Mouse (Mus musculus): Measurements from ENCODE around the gene Ripor1. TPM values are rescaled to one million over a fixed set of nuclear protein-coding genes. Genes with fewer than 3 reads are reported as not detected.

Ripor1 gene
- polyA plus RNA-seq, 1 experiment from 2014 or later: 26.6 TPM

DNA sequence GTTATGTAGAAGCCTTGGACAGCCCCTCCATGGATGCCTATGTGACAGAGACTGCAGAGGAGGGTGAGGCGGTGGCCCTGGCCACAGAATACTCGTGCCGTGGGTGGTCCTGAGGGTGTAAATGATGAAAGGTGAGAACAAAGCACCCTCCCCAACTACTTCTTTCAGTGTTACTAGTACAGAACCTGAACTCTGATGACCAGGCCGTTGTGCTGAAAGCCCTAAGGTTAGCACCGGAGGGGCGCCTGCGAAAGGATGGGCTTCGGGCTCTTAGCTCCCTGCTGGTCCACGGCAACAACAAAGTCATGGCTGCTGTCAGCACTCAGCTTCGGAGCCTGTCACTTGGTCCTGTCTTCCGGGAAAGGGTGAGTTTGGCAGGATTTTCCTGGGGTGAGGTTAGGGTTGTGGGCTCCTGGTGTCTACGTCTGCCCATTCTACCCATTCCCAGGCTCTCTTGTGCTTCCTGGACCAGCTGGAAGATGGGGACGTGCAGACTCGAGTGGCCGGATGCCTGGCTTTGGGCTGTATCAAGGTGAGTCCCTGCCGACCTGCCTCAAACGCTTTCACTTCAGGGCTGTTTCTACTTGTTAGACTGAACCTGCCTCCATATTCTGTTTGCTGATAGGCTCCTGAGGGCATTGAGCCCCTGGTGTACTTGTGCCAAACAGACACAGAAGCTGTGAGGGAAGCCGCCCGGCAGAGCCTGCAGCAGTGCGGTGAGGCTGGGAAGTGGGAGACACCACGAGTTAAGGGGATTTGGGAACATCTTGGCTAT lies 16.1 kb downstream of the Ripor1 start:
- no peak for ATAC-seq (ENCODE audit: low FRiP score)
- Histone ChIP-seq H3K4me2 (no peak overlapping the region), H3K4me1 (replicated peaks) (peaks cover 47% of the 10 kb centered on the region), H3K36me3 (peaks cover 72% of the 10 kb centered on the region), H3K27ac (peak overlapping the region; percentile 79), H3K27me3 (no peaks in the 10 kb centered on the region), H3K9ac (peak overlapping the region; percentile 49; the same call in 1 of the 2 replicates), H3K9me3 (no peaks in the 10 kb centered on the region), H3K4me3 (no peak overlapping the region)
- 90% methylated on average over 21 of the region's 21 CpGs for WGBS

DNA sequence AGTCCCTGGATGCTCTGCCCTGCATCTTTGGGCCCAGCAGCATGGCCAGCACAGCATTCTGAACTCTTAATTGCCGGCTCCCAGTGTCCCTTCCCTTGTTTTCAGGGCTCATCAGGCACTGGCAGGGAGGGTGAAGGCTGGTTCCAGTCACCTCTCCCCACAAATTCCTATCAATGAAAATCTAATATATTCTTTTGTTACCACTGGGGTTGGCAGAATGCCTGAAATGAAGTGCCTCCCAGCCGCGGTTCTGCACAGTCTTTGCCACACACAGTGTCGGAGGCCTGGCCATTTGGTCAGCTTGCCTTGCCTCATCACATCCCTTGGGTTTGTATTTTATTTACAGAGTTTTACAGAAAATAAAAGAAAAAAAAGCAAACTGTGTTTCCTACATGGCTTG lies 16.8 kb downstream of the Ripor1 start:
- Histone ChIP-seq H3K9me3 (no peaks in the 10 kb centered on the region), H3K27ac (peak overlapping the region; percentile 79), H3K4me2 (no peak overlapping the region), H3K4me3 (no peak overlapping the region), H3K27me3 (no peaks in the 10 kb centered on the region), H3K36me3 (peaks cover 65% of the 10 kb centered on the region), H3K9ac (peak overlapping the region; percentile 49), H3K4me1 (replicated peaks) (peaks cover 48% of the 10 kb centered on the region)
- WGBS: 44% methylated on average over 4 of the region's 4 CpGs
- peak; percentile 29; the same call in 1 of the 2 replicates for ATAC-seq (ENCODE audit: low FRiP score)

DNA sequence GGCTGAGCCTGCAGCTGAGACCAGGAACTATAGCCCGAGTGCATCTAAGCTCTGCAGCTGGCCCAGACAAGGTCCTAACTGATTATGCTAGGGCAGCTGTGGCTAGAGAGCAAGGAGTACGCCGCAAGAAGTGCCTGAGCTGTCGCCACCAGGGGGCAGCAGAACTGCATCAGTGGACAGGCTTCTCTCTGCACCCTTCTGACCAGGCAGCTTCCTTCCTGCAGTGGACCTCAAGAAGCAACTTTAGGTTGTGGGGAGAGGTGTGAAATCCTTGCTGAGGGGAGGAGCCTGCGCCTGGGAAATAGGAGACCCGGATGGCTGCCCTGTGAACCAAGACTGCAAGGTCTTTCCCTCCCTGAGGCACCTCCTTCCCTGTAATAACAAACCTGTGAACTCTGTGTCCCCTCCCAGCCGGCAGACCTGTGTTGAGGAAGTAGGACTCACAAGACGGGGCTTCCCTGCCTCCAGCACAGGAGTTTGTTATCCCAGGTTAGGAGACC lies 17.4 kb downstream of the Ripor1 start:
- H3K9ac ChIP-seq: peak overlapping the region; percentile 49

DNA sequence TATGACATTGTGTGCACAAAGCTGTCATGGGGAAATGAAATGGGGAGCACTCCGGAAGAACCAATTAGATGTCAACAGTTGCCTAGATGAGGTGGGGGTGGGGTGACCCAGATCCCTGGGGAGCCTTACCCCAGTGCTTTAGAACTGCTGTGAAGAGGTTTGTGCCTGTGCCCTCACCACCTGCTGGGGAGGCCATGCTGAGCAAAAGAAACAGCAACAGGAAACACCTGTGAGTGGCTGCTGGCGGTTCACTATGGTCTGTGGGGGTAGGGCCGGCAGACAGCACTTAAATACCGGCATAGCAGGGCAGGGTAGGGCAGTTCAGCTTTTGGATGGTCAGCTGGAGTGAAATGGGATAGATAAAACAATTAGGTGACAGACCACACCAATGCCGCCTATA lies 18.1 kb downstream of the Ripor1 start:
- WGBS: 32% methylated on average over 5 of the region's 5 CpGs
- Histone ChIP-seq H3K9me3 (no peaks in the 10 kb centered on the region), H3K27me3 (no peaks in the 10 kb centered on the region), H3K27ac (0 out of 2 replicates have a peak overlapping the region, but pooled peaks have one; percentile 79), H3K4me3 (no peak overlapping the region), H3K4me1 (replicated peaks) (peaks cover 48% of the 10 kb centered on the region), H3K36me3 (peaks cover 52% of the 10 kb centered on the region), H3K4me2 (no peak overlapping the region), H3K9ac (peak overlapping the region; percentile 53)
- ATAC-seq (ENCODE audit: low FRiP score): peak; percentile 7; the same call in 1 of the 2 replicates

More for the DNA sequence above, 17.4 kb downstream of the Ripor1 start:
- 9% methylated on average over 8 of the region's 8 CpGs for WGBS
- Histone ChIP-seq H3K4me1 (replicated peaks) (peaks cover 48% of the 10 kb centered on the region), H3K4me3 (no peak overlapping the region), H3K9me3 (no peaks in the 10 kb centered on the region), H3K4me2 (no peak overlapping the region), H3K27ac (peak overlapping the region; percentile 79), H3K36me3 (peaks cover 59% of the 10 kb centered on the region), H3K27me3 (no peaks in the 10 kb centered on the region)
- peak; percentile 84 for ATAC-seq (ENCODE audit: low FRiP score)

DNA sequence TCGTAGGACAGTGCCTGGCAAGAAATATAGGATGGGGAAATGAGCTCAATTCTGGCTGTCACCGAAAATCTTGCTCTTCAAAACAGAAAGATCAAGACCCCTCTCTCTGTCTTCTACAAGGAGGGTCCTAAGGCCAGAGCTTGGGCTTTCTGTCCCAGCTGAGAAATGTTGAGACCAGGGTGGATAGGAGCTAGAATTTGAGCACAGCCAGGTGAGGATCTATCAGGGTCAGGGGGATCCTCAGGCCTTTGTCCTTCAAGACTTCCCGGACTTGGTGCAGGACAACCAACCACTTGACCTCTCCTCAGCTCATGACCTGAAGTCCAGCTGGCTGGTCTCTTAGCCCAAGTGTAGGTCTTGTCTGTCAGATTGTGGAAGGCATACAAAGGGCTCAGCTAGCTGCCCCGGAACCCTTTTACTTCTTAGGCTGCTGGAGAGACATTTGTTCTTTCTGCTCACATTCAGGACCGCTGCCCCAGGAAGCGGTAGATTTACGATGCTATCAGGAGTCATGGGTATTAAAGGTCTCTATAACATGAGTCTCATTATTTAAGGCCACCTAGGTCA lies 18.7 kb downstream of the Ripor1 start:
- Histone ChIP-seq H3K27ac (0 out of 2 replicates have a peak overlapping the region, but pooled peaks have one; percentile 23), H3K4me3 (no peak overlapping the region), H3K27me3 (no peaks in the 10 kb centered on the region), H3K9me3 (no peaks in the 10 kb centered on the region), H3K36me3 (peaks cover 46% of the 10 kb centered on the region), H3K4me1 (replicated peaks) (peaks cover 48% of the 10 kb centered on the region), H3K4me2 (no peak overlapping the region), H3K9ac (peak overlapping the region; percentile 29; the same call in 1 of the 2 replicates)
- WGBS: 50% methylated on average over 7 of the region's 7 CpGs
- no peak for ATAC-seq (ENCODE audit: low FRiP score)

DNA sequence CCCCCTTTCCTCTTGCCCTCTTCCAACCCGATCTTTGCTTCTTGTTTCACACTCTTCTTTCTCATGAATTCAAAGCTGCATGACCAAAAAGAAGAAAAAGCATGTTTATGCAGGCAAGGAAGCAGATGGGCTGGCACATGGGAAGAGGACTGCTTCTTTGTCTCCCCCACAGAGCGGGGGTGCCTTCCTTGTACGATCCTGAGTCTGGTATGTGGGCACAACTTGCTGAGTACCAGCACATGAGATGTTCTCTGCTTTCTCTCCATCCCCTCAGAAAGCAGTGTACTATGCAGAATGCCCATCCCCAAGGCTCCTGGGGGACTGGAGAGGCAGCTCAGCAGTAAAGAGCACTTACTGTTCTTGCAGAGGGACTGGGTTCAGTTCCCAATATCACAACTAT lies 19.3 kb downstream of the Ripor1 start:
- WGBS: 49% methylated on average over 3 of the region's 3 CpGs
- H3K9me3 ChIP-seq: no peaks in the 10 kb centered on the region
- no peak for ATAC-seq (ENCODE audit: low FRiP score)
- no peak overlapping the region for H3K4me3 ChIP-seq
- H3K4me2 ChIP-seq: no peak overlapping the region
- H3K27ac ChIP-seq: 0 out of 2 replicates have a peak overlapping the region, but pooled peaks have one; percentile 23
- H3K36me3 ChIP-seq: peaks cover 39% of the 10 kb centered on the region
- H3K4me1 ChIP-seq (replicated peaks): peaks cover 48% of the 10 kb centered on the region
- H3K27me3 ChIP-seq: no peaks in the 10 kb centered on the region
- H3K9ac ChIP-seq: no peak overlapping the region; the same call in 1 of the 2 replicates

DNA sequence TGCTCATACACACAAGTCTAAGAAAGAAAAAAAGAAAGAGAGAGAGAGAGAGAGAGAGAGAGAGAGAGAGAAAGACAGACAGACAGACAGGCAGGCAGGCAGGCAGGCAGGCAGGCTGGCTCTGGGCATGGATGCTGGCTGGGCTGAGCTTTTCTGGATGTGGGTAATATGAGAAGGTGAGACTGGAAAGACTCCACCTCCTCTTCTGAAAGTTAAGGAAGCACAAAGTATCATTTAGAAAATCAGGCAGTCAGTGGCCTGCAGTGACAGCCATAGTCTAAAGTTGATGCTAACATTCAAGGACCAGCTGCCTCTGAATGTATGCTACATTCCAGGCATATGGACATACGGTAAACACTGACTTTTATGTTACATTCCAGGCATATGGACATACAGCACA lies 19.8 kb downstream of the Ripor1 start:
- H3K9me3 ChIP-seq: no peaks in the 10 kb centered on the region
- H3K4me1 ChIP-seq (replicated peaks): peaks cover 48% of the 10 kb centered on the region
- no peak for ATAC-seq (ENCODE audit: low FRiP score)
- WGBS: 82% methylated on average over 1 of the region's 1 CpGs
- no peak overlapping the region for H3K27ac ChIP-seq
- H3K27me3 ChIP-seq: no peaks in the 10 kb centered on the region
- H3K36me3 ChIP-seq: peaks cover 35% of the 10 kb centered on the region
- H3K9ac ChIP-seq: no peak overlapping the region; the same call in 1 of the 2 replicates
- H3K4me3 ChIP-seq: no peak overlapping the region
- H3K4me2 ChIP-seq: no peak overlapping the region

DNA sequence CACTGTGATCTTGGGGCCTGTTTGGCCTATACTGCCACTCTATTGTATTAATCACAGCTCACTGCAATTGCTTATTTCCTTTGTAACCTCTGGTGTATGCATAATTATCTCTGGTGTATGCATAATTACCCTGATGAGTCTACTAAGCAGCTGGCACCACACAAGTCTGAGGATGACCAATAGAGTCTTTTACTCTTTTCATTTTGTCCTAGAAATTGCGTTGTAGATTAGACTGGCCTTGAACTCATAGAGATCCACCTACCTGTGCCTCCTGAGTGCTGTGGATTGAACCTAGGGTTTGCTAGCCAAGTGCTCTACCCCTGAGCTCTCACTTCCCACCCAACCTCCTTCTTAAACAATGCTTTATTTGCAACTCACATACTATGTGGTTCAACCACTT lies 21.0 kb downstream of the Ripor1 start:
- 61% methylated on average over 1 of the region's 1 CpGs for WGBS
- Histone ChIP-seq H3K27me3 (no peaks in the 10 kb centered on the region), H3K36me3 (peaks cover 23% of the 10 kb centered on the region), H3K9ac (no peak overlapping the region), H3K4me3 (no peak overlapping the region), H3K4me2 (no peak overlapping the region), H3K9me3 (no peaks in the 10 kb centered on the region), H3K4me1 (replicated peaks) (peaks cover 46% of the 10 kb centered on the region), H3K27ac (0 out of 2 replicates have a peak overlapping the region, but pooled peaks have one; percentile 32)
- ATAC-seq (ENCODE audit: low FRiP score): no peak

DNA sequence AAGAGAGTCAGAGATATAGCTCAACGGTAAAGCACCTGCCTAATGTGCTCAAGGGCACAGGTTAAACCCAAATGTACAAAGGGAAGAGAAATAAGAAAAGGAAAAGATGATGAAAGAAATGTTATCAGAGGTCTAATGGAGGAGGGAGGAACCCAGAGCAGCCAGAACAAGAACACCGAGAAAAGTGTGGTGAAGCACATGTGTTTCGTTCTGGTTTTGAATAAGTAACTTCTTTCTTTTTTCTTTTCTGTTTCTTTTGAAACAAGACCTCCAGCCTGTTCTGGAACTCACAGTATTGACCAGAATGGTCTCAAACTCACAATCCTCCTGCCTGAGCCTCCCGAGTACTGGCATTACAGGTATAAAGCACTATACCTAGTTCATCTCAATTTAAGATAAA lies 24.3 kb downstream of the Ripor1 start:
- no peaks in the 10 kb centered on the region for H3K27me3 ChIP-seq
- no peaks in the 10 kb centered on the region for H3K9me3 ChIP-seq
- H3K27ac ChIP-seq: no peak overlapping the region
- 98% methylated on average over 4 of the region's 4 CpGs for WGBS
- H3K4me1 ChIP-seq (replicated peaks): peaks cover 15% of the 10 kb centered on the region
- no peak overlapping the region for H3K4me2 ChIP-seq
- H3K36me3 ChIP-seq: peaks cover 4% of the 10 kb centered on the region
- no peak overlapping the region for H3K9ac ChIP-seq
- no peak overlapping the region for H3K4me3 ChIP-seq
- no peak for ATAC-seq (ENCODE audit: low FRiP score)

DNA sequence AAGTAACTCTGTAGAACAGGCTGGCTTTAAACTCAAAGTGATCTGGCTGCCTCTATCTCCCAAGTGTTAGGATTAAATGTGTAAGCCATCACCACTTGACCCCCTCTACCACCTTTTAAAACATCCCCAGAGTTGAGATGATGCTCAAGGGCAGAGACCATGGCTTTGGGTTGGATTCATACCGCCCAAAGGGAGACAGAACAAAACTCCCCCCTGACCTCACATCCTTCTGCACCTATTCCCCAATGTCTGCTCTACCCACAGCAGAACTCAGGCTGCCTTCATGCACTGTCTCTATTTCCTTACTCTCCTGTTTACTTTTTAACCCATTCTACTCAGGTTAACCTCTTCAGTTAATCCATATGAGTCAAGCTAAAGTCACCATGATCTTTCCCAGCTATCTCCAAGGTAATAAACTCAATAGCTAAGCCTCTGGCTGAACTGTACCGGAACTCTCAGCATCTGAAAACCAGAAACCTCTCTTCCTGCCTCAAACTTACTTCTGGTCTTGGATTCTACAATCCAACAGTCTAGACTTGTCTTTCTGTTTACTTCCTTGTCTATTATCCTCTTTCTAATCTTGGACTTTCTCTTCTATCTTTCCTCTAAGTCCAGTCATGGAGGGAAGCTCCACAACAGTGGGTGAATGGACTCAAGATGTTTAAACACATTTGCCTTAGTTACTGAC lies 29.9 kb downstream of the Ripor1 start:
- ATAC-seq (ENCODE audit: low FRiP score): no peak

DNA sequence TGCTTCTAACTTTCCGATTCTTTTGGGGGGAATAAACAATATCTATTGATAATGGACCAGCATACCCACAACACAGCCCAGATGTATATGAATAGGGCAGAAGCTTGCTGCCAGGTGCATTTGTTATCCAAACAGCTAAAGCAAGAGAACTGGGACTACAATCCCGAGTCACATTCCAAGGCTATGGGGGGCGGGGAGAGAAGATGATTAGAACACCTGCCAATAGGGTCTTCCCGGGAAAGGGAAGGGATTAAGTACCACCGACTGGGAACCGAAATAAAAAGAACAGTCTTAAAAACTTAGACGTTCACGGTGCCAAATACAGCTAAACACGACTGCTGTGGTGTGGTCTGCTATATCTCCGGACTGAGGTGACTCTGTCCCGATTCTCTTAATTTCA lies 30.4 kb downstream of the Ripor1 start:
- Histone ChIP-seq H3K27ac (peak overlapping the region; percentile 100; the same call in 1 of the 2 replicates), H3K9ac (peak overlapping the region; percentile 99)
- 5% methylated on average over 11 of the region's 11 CpGs for WGBS

More for the DNA sequence above, 29.9 kb downstream of the Ripor1 start:
- Histone ChIP-seq H3K4me1 (replicated peaks) (peaks cover 33% of the 10 kb centered on the region), H3K9me3 (no peaks in the 10 kb centered on the region), H3K27me3 (no peaks in the 10 kb centered on the region), H3K4me3 (no peak overlapping the region; the same call in 1 of the 2 replicates), H3K36me3 (peaks cover 4% of the 10 kb centered on the region), H3K27ac (no peak overlapping the region), H3K9ac (peak overlapping the region; percentile 99), H3K4me2 (peak overlapping the region; percentile 94)
- 89% methylated on average over 2 of the region's 2 CpGs for WGBS

More for the DNA sequence above, 30.4 kb downstream of the Ripor1 start:
- ATAC-seq (ENCODE audit: low FRiP score): no peak; the same call in 1 of the 2 replicates
- peak overlapping the region; percentile 88 for H3K4me3 ChIP-seq
- no peaks in the 10 kb centered on the region for H3K9me3 ChIP-seq
- H3K4me1 ChIP-seq (replicated peaks): peaks cover 36% of the 10 kb centered on the region
- H3K4me2 ChIP-seq: peak overlapping the region; percentile 94
- peaks cover 4% of the 10 kb centered on the region for H3K36me3 ChIP-seq
- no peaks in the 10 kb centered on the region for H3K27me3 ChIP-seq
